Mouse (Mus musculus): Measurements from ENCODE around the gene Osm. TPM values are rescaled to one million over a fixed set of nuclear protein-coding genes. Genes with fewer than 3 reads are reported as not detected.
A peak's percentile ranks its signal among the peaks of the same experiment; 100 is the strongest.

Gene Osm
- total RNA-seq, 2 experiments from 2014 or later, result not detected

DNA sequence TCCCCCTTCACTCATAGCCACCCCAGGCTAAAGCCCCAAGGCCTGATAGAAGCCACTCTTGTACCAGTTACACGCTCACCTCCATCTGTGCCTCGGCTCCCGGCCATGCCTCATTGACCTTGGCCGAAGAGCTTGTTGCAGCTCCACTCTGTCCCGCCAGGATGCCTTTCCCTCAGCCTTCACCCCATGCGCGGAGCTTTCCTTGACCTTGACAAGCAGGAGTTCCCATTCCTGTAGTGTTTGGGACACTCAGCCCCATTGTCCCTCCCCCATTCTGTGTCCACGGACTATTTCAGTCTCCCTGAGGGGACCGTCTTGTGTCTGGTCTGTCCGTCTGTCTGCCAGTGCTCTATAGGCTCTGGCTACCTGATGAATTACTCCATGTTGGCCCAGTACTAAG is 23.1 kb upstream of the Osm start:
- intact Hi-C loops (cut with DNase I), result loop anchor here (10.0 kb wide), 1 partner anchor 48 kb away; the partner anchor contains the start of genes Ccdc157 and Sf3a1
- no peak for DNase-seq (ENCODE audit: low spot score)

DNA sequence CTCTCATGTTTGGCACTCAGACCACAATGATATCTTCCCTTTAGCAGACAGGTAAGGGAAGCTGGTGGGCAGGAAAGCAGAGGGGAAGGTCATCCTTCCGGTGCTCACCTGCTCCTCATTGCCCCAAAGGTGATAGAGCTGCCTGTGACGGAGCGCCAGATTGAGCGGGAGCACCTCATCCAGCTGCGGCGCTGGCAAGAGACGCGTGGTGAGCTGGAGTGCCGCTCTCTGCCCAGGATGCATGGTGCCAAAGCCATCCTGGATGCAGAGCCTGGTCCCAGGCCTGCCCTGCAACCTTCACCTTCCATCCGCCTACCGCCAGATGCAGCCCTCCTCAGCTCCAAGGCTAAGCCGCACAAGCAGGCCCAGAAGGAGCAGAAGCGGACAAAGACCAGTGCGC is 21.6 kb upstream of the Osm start:
- DNase-seq (ENCODE audit: low spot score), result no peak
- intact Hi-C loops (cut with DNase I), result loop anchor here (10.0 kb wide), 1 partner anchor 50 kb away; the partner anchor contains the start of genes Ccdc157 and Sf3a1

DNA sequence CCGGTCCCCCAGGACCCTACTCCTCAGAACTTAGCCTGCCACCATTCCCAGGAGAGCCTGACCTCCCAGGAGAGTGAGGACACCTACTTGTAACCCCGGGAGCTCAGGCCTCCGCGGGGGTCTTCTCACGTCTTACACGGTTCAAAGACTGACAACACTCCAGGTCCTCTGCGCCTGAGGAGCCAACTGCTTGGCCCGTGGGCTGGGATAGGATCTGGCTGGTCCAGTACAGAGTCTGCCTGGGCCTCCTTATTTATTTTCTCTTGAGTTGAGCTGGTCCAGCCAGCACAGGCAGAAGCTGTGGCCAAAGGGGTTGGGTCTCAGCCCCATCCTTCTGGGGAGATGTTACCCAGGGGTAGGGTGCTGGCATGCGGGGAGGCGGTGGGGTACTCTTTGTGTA is 21.2 kb upstream of the Osm start:
- DNase-seq (ENCODE audit: low spot score), result no peak
- intact Hi-C loops (cut with DNase I), result loop anchor here (10.0 kb wide), 1 partner anchor 50 kb away; the partner anchor contains the start of genes Ccdc157 and Sf3a1

DNA sequence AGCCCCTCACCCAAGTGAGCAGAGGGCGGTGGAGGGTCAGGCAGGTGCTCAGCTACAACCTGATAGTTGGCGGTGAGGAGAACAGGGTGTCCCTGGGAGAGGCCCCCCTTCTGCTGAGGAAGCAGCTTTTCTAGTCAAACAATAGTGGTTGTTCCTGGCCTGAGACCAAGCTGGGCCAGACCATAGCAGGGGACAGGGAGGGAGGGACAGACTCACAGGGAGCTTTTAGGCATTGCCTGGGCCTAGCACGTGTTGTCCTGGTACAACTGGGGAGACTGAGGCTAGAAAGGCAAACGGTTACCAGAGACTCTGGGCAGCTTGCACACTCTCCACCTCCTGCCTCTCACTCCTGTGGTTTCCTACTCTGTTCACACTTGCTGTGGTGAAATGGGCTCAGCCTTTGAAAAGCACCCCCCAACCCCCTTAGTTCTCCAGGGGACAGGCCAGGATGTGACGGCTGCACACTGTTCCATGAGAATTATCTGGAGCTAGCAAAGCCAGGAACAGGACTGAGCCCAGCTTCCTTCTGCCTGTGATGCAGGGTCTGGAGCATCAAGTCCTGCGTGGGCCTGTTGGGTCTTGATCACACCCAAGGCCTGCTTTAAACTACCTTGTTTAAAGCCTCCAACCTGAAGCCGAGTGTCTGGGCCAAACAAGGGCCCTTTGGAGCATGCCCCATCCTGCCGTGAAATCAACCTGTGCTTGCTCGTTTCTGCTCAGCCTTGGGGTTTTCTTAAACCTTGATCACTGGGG is 19.8 kb upstream of the Osm start:
- intact Hi-C loops (cut with DNase I), result loop anchor here (10.0 kb wide), 1 partner anchor 52 kb away; the partner anchor contains the start of genes Ccdc157 and Sf3a1
- DNase-seq (ENCODE audit: low spot score), result peak; percentile 78

DNA sequence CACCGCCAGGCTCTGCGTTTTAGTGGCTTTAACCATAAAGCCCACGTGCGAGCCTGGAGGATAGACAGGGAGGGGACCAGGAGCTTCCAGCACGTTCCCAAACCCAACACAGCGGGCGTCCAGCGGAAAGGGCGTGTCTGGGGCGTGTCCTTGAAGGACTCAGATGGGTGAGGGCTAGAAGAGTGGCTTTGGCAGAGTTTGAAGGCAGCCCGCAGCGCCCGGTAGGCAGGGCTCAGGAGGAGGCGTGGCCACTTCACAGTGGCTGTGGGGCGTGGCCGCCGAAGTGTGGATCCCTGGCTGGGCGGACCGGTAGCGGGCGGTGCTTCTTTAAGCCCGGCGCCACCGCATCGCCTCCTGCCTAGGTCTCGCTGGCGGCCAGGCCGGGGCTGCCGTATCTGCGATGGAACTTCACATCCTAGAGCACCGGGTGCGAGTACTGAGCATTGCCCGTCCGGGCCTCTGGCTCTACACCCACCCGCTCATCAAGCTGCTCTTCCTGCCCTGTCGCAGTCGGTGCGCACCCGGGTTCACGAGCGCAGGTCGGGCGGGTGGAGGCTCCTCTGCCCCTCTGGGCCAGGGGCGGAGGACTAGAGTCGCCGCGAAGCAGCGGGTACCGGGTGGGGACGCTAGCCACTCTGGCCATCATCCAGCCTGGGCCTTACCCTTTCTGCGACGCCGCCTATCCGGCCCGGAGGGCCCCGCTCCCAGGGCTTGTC is 18.1 kb upstream of the Osm start, which contains the start of gene Castor1:
Gene Castor1, plus strand, starts transcription at position 312 of the 716 bp plus-strand sequence.
- intact Hi-C loops (cut with DNase I), result loop anchor here (2.0 to 10.0 kb wide), 3 partner anchors 27 to 123 kb away; partner anchors contain the start of genes Ccdc157, Mtfp1 and Sf3a1

DNA sequence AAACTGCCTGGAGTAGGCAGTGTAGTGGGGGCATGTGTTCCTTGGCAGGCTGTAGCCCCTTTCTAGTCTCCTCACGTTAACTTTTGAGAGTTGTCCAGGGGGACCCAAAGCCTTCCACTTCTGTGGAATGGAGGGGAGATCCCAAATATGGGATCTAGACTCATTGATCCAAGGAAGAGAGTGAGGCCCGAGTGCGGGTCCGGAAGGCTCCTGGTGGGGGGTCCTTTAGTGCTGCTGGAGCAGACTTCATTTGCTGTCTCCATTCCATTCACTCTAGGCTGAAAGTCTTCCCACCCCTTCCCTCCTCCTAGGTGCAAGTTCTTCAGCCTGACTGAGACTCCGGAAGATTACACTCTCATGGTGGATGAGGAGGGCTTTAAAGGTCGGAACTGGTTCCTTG is 17.6 kb upstream of the Osm start:
- intact Hi-C loops (cut with DNase I), result loop anchor here (1.0 to 10.0 kb wide), 4 partner anchors 28 to 124 kb away; partner anchors contain the start of genes Ccdc157, Mtfp1, Rnf215 and Sf3a1
- DNase-seq (ENCODE audit: low spot score), result no peak

More for the DNA sequence above, 18.1 kb upstream of the Osm start, which contains the start of gene Castor1:
- peak; percentile 94 for DNase-seq (ENCODE audit: low spot score)

DNA sequence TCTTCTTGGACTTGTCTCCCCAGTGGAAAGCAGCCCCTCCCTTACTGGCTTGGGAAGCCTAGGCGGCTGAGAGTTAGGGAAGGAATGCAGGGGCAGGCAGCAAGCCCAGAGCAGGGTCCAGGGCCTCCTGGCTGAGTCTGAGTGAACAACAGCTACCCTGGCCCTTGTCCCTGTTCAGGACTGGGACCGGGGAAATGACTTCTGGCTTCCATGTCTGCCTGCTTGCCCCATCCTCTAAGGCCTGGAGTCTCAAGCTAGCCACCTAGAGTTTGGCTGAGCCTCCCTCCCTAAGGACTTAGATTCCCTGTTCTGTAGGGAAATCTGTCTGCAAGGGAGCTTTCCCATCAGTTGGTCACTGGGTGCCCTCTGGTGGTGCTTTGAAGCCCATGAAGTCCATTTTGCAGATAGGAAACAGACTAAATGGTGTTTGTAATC is 16.9 kb upstream of the Osm start:
- peak; percentile 74 for DNase-seq (ENCODE audit: low spot score)
- intact Hi-C loops (cut with DNase I), result loop anchor here (1.0 to 10.0 kb wide), 4 partner anchors 29 to 125 kb away; partner anchors contain the start of genes Ccdc157, Mtfp1, Rnf215 and Sf3a1

DNA sequence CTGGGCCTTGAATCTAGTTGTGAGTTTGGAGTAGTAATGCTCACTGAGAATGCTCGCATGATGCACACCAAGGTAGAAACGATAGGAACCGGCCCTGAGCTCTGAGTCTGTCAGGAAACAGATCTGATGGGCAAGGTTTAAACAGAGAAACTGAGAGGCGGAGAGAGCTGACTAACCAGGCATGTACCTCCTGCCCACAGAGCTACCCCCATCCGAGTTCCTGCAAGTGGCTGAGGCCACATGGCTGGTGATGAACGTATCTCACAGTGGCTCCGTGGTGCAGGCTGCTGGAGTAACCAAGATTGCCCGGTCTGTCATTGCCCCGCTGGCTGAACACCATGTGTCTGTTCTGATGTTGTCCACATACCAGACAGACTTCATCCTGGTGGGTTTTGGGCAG is 16.3 kb upstream of the Osm start:
- DNase-seq (ENCODE audit: low spot score), result no peak
- intact Hi-C loops (cut with DNase I), result loop anchor here (1.0 to 10.0 kb wide), 6 partner anchors 29 to 125 kb away; partner anchors contain the start of genes Ccdc157, Mtfp1, Rnf215 and Sf3a1

DNA sequence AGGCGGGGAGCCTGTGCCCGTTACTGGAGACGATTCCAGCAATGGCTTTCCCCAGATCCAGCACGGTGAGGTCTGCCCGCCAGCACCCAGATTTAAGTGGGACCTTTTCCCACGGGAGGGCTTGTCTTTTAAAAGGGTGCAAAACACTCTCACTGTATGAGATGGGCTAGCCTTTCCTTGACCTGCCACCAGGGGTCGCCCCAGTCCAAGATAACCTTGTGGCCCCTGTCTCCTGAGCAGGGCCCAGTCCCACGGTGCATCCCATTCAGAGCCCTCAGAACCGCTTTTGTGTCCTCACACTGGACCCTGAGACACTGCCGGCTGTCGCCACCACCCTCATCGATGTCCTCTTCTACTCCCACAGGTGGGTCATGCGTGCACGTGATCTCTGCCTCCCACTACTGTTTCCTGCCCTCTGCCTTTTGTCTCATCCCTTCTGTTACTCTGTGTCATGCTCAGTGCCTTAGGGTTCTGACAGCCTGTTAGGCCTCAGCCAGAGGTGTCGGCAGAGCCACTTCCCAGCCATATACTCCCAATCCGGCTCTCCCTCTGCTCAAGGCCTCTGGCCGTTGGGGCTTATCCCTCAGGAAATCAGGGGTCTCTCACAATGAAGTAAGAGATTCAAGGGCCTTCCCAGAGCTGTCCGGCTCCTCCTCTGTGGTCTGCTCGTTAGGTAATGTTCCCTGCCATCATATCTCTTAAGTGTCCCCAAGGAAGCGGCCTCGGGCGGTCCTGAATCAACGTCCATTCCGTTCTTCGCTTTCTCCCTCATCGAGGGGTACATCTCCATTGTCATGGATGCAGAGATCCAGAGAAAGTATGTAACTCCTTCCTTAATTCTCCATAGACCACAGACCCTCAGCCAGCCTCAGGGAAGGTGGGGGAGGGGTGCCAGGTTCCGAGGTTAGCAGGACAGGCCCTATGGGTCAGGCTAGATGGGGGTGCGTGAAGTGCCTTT is 15.5 kb upstream of the Osm start:
- intact Hi-C loops (cut with DNase I), result loop anchor here (1.0 to 5.0 kb wide), 2 partner anchors 38 to 39 kb away; no protein-coding TSS in a partner anchor
- peak; percentile 50 for DNase-seq (ENCODE audit: low spot score)

DNA sequence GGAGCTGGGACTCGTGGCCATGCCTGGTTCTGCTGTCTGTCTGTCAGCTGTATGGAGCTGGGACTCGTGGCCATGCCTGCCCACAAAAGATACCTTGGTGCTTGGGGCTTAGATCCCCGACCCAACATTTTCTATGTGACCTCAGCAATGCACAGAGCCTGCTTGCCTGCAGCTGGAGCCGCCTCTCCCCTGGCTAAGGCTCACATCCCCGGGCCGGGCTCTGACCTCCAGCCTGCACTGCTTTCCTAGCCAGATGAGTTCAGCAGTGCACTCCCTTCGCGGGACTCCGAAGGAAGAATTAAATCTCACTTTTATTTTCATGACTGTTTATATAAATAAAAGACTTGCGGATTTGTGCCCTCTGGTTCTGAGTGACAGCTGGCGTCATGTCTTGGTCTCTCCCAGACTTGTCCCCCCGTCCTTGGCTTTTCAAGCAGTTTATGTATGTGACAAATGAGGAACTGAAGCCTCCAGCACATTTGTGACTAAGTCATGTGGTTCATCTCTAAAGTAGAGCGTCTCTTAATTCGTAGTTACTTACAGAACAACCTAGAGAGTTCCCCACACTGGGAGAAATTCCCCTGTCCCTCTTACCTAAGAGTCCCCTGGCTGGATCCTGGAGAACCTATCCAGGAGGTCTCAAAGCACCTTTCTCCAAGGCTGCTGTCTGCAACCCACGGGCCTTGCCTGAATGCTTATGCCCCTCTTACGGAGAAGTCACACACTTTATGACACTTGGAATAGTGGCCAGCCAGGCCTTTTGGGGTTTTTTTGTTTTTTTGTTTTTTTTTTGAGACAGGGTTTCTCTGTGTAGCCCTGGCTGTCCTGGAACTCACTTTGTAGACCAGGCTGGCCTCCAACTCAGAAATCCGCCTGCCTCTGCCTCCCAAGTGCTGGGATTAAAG is 13.9 kb upstream of the Osm start:
- intact Hi-C loops (cut with DNase I), result loop anchor here (5.0 kb wide), 1 partner anchor 40 kb away; no protein-coding TSS in a partner anchor
- DNase-seq (ENCODE audit: low spot score), result no peak

DNA sequence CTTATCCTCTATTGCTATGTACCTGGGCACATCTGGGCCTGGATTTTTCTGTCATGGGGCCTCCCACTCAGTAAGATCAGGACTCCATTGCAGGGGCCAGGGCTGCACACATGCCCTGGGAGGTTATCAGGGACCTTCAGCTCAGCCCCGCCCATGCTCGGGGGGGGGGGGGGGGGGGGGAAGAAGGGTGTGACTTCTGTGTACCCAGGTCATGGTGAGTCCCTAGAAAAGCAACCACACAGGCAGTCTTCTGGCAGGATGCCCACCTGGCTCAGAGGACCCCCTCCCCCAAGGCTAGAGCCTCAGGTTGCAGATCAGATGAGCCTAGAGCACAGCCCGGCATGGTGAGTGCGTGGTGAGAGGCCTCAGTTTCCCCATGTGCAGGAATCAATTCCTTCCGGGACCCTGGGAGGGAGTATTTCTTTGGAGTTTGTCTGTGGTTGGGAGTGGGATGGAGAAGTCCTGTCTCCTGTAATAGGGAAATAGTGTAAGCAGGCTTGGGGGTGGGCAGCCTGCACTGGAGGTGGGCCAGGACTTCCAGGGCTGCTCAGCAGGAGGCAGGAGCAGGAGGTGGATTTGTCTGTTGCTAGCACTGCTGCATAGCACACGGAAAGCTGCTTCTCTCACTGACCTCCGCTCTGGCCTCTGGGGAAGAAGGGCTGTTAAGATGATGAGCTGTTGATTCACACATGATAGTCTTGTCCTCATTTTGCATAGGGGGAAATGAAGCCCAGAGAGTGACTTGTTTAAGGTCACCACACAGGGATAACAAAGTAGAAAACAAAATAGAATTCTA is 12.6 kb upstream of the Osm start:
- DNase-seq (ENCODE audit: low spot score), result no peak
- intact Hi-C loops (cut with DNase I), result loop anchor here (5.0 kb wide), 1 partner anchor 41 kb away; no protein-coding TSS in a partner anchor

DNA sequence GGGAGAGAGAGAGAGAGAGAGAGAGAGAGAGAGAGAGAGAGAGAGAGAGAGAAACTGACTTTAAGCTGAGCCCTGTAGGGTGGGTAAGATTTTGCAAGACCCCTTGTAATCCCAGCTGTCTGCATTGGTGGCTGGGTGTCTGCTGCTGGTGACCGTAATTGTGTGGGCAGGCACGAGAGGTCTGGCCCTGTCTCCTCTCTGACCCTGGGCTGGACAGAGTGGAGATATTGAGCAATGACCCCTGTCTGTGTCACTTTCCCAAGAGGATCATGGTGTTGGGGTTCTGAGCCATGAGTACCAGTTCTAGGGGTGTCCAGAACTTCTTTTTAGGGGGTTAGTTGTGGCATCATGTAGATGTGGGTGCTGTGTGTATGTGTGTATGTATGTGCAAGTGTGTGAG is 12.0 kb upstream of the Osm start:
- no peak for DNase-seq (ENCODE audit: low spot score)
- intact Hi-C loops (cut with DNase I), result loop anchor here (5.0 kb wide), 1 partner anchor 42 kb away; no protein-coding TSS in a partner anchor

DNA sequence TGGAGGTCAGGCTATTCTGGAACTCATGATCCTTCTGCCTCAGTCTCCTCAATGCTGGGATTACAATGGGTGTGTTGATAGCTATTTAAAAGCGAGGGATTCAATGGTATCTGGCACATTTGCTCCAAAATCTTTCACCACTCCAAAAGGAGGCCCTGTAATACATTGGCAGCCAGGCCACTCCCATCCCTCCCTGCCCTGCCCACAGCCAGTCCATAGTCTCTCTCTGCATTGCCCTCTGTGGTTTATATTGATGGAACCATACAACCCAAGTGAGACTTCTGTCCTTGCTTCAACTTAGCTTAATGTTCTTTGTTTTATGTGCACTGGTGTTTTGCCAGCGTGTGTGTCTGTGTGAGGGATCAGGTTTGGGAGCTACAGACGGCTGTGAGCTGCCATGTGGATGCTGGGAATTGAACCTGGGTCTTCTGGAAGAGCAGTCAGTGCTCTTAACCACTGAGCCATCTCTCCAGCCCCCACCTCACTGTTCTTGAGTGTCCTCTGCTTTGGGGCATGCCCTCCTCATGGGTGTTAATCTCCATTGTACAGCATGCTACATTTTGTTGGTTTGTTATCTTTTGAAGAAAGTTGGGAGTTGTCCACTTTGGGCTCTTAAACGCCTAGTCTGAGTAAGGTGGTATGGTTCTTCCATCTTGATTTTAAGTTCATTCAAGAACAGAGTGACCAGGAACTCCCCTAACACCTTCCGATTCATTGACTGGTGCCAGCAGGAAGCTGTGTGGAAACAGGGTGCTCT is 9.5 kb upstream of the Osm start:
- DNase-seq (ENCODE audit: low spot score), result no peak
- intact Hi-C loops (cut with DNase I), result no loop called here

DNA sequence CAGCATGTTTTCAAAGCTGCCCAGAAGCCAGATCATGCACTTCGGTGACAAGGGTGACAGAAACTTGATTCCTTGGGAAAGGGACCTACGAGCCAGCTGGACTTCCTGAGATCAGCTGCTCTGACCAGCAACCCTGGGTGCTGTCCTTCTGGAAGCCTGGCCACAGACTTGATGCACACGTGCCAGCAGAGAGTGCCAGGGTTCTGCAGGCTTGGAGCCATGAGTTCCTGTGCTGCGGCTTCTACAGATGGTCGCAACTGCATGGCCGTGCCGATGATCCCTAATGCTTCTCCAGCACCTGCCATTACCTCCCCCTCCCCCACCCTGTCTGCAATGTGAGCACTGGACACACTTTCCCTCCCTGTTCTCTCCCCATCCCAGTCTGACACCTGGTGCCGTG is 7.8 kb upstream of the Osm start:
- intact Hi-C loops (cut with DNase I), result no loop called here
- DNase-seq (ENCODE audit: low spot score), result no peak

DNA sequence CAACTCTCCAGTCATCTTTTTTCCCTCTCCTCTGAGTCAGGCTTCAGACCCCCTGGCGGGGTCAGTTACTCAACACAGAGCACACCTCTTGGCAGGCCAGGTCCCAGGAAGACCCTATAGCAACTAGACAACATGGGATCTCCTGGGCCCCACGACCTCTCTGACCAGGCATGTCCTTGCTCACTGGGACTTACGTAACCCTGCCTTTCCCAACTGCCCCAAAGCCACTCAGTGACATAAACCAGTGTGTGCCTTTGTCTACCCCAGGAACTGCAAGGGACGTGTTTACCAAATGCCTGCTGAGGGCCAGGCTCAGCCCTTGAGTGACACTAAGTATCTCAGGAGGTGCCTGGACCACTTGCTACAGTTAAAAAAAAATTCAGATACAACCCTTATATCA is 6.4 kb upstream of the Osm start:
- DNase-seq (ENCODE audit: low spot score), result no peak
- intact Hi-C loops (cut with DNase I), result no loop called here

DNA sequence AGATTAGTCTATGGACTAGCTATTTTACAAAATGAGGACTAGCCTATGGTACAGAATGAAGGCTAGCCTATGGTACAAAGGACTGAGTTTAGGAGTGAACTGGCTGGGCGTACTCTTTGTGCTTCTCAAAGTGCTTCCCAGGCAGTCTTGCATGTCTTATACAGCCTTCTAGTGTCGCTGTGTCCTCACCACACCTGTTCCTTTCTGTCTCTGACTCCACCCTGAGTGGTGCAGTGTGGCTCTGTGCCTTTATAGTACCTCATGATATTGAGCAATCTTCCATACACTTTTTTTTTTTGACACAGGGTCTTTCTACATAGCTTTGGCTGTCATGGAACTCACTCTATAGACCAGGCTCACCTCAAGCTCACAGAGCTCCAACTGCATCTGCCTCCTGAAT is 4.8 kb upstream of the Osm start:
- DNase-seq (ENCODE audit: low spot score), result no peak
- intact Hi-C loops (cut with DNase I), result no loop called here

DNA sequence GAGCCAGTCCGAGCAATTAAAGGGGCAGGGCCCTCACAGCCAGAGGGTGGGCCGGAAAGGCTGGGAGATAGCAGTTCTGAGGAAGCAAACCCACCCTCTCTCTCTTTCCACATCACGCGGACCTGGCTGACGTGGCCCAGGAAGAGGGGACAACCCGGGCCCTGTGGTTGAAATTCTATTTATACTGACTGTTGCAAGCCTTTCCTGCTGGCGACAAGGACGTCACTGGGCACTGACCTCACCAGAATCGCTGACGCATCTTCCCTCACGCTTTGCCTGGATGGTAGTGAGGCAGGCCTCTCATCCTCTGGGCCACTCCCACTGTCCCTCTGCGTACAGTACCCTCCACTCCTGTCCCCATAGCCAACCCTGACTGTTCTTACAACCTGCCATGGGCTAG is 3.6 kb upstream of the Osm start:
- DNase-seq (ENCODE audit: low spot score), result no peak
- intact Hi-C loops (cut with DNase I), result no loop called here
